ENCODE assay signal across 22 mouse cellular contexts in genomic region chr8:124014751-124015150, GRCm38 (mm10). TPM values are rescaled to one million over a fixed set of nuclear protein-coding genes. Genes with fewer than 3 reads are reported as not detected.
A peak's percentile ranks its signal among the peaks of the same experiment; 100 is the strongest.
DNase-seq lines count a peak whose midpoint lies in the region; ATAC-seq and TF ChIP-seq lines count a peak whose summit lies in the region.
"Had no signal": no experiment of that assay in that cellular context is flagged by ENCODE, and none has a peak within 500 bp of the region (broad histone marks: within the 10 kb centered on the region; RNA-seq: fewer than 3 reads in every experiment).

No protein-coding gene starts in this region.

- H3K27ac ChIP-seq in liver, adult 2 months (replicated peaks; ENCODE audit: insufficient read depth, low read depth, low read length): no peak overlapping the region
- peak overlapping the region; percentile 23; the same call in 1 of the 2 replicates for H3K27ac ChIP-seq in ES-E14 (ENCODE audit: insufficient read depth, low read depth, low read length, poor library complexity, severe bottlenecking)
- H3K27ac ChIP-seq in intestine, postnatal 0 days (ENCODE audit: low read depth, low read length): peak overlapping the region; percentile 68
- H3K27ac ChIP-seq in midbrain, embryonic 10.5 days (replicated peaks): no peak overlapping the region
- H3K27ac ChIP-seq: embryonic facial prominence, embryonic 13.5 days; forebrain, embryonic 13.5 days; gastrocnemius, adult 2 months; hindbrain, embryonic 15.5 days had no signal

- no peak overlapping the region for H3K9ac ChIP-seq in liver, adult 2 months (ENCODE audit: low read depth, low read length)
- H3K9ac ChIP-seq in ES-E14 (ENCODE audit: insufficient read depth, low read depth, low read length, poor library complexity, severe bottlenecking): no peak overlapping the region
- no peak overlapping the region for H3K9ac ChIP-seq in intestine, postnatal 0 days (ENCODE audit: low read depth, low read length)
- H3K9ac ChIP-seq: embryonic facial prominence, embryonic 13.5 days; forebrain, embryonic 13.5 days; heart, embryonic 12.5 days; hindbrain, embryonic 15.5 days had no signal

- ATAC-seq in intestine, postnatal 0 days: peak; percentile 68
- ATAC-seq: activated CD4-positive, CD25-positive, alpha-beta regulatory T cell, adult 4 months; forebrain, embryonic 13.5 days; Patski had no signal

- H3K36me3 ChIP-seq in liver, adult 2 months (ENCODE audit: control insufficient read depth, insufficient read depth, low read length): no peaks in the 10 kb centered on the region
- H3K36me3 ChIP-seq in ES-E14 (ENCODE audit: control insufficient read depth, insufficient read depth, low read length, poor library complexity, severe bottlenecking): peaks cover 10% of the 10 kb centered on the region
- H3K36me3 ChIP-seq in intestine, postnatal 0 days (ENCODE audit: control insufficient read depth, insufficient read depth): no peaks in the 10 kb centered on the region
- H3K36me3 ChIP-seq in midbrain, embryonic 10.5 days: peaks cover 8% of the 10 kb centered on the region; the same call in 1 of the 2 replicates
- H3K36me3 ChIP-seq: hindbrain, embryonic 15.5 days had no signal

- TF ChIP-seq POLR2A in liver, adult 2 months (IDR thresholded peaks at IDR 0.05; ENCODE audit: extremely low read depth, insufficient read depth, low read length): no peak

- TF ChIP-seq CTCF in liver, adult 2 months (IDR thresholded peaks at IDR 0.05; ENCODE audit: low read depth, low read length): no peak
- TF ChIP-seq CTCF in intestine, postnatal 0 days (IDR thresholded peaks at IDR 0.05; ENCODE audit: low read depth): no peak

- H3K4me2 ChIP-seq in intestine, postnatal 0 days (replicated peaks; ENCODE audit: low read depth): peak overlapping the region; percentile 32; the same call in 1 of the 2 replicates
- H3K4me2 ChIP-seq: embryonic facial prominence, embryonic 13.5 days; forebrain, embryonic 13.5 days; heart, embryonic 12.5 days; hindbrain, embryonic 15.5 days had no signal

- peaks cover 31% of the 10 kb centered on the region for H3K79me2 ChIP-seq in liver, adult 2 months (ENCODE audit: control insufficient read depth, insufficient read depth, low read length)

- H3K9me3 ChIP-seq in ES-E14 (ENCODE audit: control insufficient read depth, insufficient read depth, low read depth, low read length): no peaks in the 10 kb centered on the region
- H3K9me3 ChIP-seq in intestine, postnatal 0 days (ENCODE audit: control insufficient read depth): no peaks in the 10 kb centered on the region
- H3K9me3 ChIP-seq in midbrain, embryonic 10.5 days (replicated peaks): no peaks in the 10 kb centered on the region
- H3K9me3 ChIP-seq: embryonic facial prominence, embryonic 13.5 days; forebrain, embryonic 13.5 days; heart, embryonic 12.5 days; hindbrain, embryonic 15.5 days had no signal

- WGBS in liver, adult 2 months: 16% methylated on average over 3 of the region's 3 CpGs
- 31% methylated on average over 3 of the region's 3 CpGs for WGBS in intestine, postnatal 0 days
- WGBS in midbrain, embryonic 10.5 days: 92% methylated on average over 3 of the region's 3 CpGs

- DNase-seq in liver, adult 2 months (ENCODE audit: extremely low read depth, low read depth, low spot score): peak; percentile 23
- DNase-seq in liver (no peak), ES-E14 (ENCODE audit: low read depth, low spot score) (no peak)
- peak; percentile 44 for DNase-seq in yolk sac, embryonic 10.5 days (ENCODE audit: low spot score)
- DNase-seq in ovary, postnatal 10 days (ENCODE audit: low spot score): no peak
- no peak for DNase-seq in kidney, adult 11 months
- DNase-seq in midbrain, embryonic 10.5 days (ENCODE audit: low spot score): no peak
- DNase-seq: adrenal gland, postnatal 14 days; cerebellum, adult 18-20 months; cerebellum, adult 9-11 months; cerebellum, postnatal 36 days; gastrocnemius, adult 2 months; gastrocnemius, postnatal 25 days; heart, postnatal 36 days had no signal

- in situ Hi-C loops in ES-E14 (cut with MboI; ENCODE audit: low sequenced_read_pairs in 2 of 2, unreplicated experiment in 2 of 2): no loop called here

- no peak overlapping the region for H3K4me3 ChIP-seq in liver, adult 2 months (ENCODE audit: insufficient read depth, low read depth, low read length)
- no peak overlapping the region for H3K4me3 ChIP-seq in ES-E14 (ENCODE audit: insufficient read depth in 1 of 2, low read depth in 1 of 2, low read length in 2 of 2, poor library complexity in 1 of 2, severe bottlenecking in 1 of 2)
- no peak overlapping the region for H3K4me3 ChIP-seq in intestine, postnatal 0 days (ENCODE audit: low read depth, low read length)
- H3K4me3 ChIP-seq in midbrain, embryonic 10.5 days: no peak overlapping the region
- H3K4me3 ChIP-seq: embryonic facial prominence, embryonic 13.5 days; forebrain, embryonic 13.5 days; gastrocnemius, adult 2 months; heart, embryonic 12.5 days; hindbrain, embryonic 15.5 days had no signal

- peaks cover 6% of the 10 kb centered on the region for H3K4me1 ChIP-seq in liver, adult 2 months (ENCODE audit: control insufficient read depth, insufficient read depth, low read length)
- H3K4me1 ChIP-seq in ES-E14 (ENCODE audit: control insufficient read depth in 2 of 2, insufficient read depth in 2 of 2, low read length in 2 of 2, poor library complexity in 1 of 2): peaks cover 10 to 26% of the 10 kb centered on the region in 2 experiments; a peak in 3 of 4 replicates
- 0 out of 2 replicates have a peak, but pooled peaks cover 18% of the 10 kb centered on the region for H3K4me1 ChIP-seq in intestine, postnatal 0 days (replicated peaks; ENCODE audit: control insufficient read depth, insufficient read depth, low read length)
- peaks cover 16% of the 10 kb centered on the region for H3K4me1 ChIP-seq in midbrain, embryonic 10.5 days

- no peaks in the 10 kb centered on the region for H3K27me3 ChIP-seq in liver, adult 2 months (ENCODE audit: control insufficient read depth, insufficient read depth, low read length)
- H3K27me3 ChIP-seq in intestine, postnatal 0 days (replicated peaks; ENCODE audit: control insufficient read depth, insufficient read depth, low read length): no peaks in the 10 kb centered on the region
- H3K27me3 ChIP-seq in midbrain, embryonic 10.5 days (ENCODE audit: low read depth, poor library complexity, severe bottlenecking): no peaks in the 10 kb centered on the region
- H3K27me3 ChIP-seq: CH12.LX; embryonic facial prominence, embryonic 13.5 days; forebrain, embryonic 13.5 days; heart, embryonic 12.5 days; hindbrain, embryonic 15.5 days; Patski had no signal

TF ChIP-seq in ES-E14, 5 proteins besides CTCF, POLR2A, EP300 and RAD21:
- TF ChIP-seq HCFC1 (IDR thresholded peaks at IDR 0.05; ENCODE audit: borderline replicate concordance, insufficient read depth, low read length): no peak
- no peak for TF ChIP-seq MAFK (IDR thresholded peaks at IDR 0.05; ENCODE audit: insufficient read depth, low read depth, low read length)
- no peak for TF ChIP-seq ZNF384 (IDR thresholded peaks at IDR 0.05; ENCODE audit: low read depth, low read length)
- TF ChIP-seq CHD2 (IDR thresholded peaks at IDR 0.05; ENCODE audit: low read depth, low read length): no peak
- no peak for TF ChIP-seq ZC3H11A (IDR thresholded peaks at IDR 0.05; ENCODE audit: borderline replicate concordance, low read depth, low read length)

RNA-seq across cellular contexts. Expression of gene Taf5l, which starts 6.4 kb away (rescaled TPM):
- 9.0 and 10.8 TPM in 2 replicates for total RNA-seq in liver, adult 2 months (2014; rRNA removed)
- polyA plus RNA-seq in liver, adult 2 months (2012; rRNA removed): 13.3 and 16.0 TPM in 2 replicates
- total RNA-seq in ES-E14 (2012; rRNA removed): 95.4 and 104 TPM in 2 replicates
- polyA plus RNA-seq in intestine, postnatal 0 days (2015; fragmentation: Nextera tagmentation; extraction: Ambion mirVana): 18.6 and 18.8 TPM in 2 replicates
- 39.5 and 41.6 TPM in 2 replicates for polyA plus RNA-seq in midbrain, embryonic 10.5 days (2016; fragmentation: Nextera tagmentation; extraction: Ambion mirVana)

RNA-seq across cellular contexts. Expression of gene Urb2, which starts 6.6 kb away (rescaled TPM):
- total RNA-seq in liver, adult 2 months (2014; rRNA removed): 3.6 and 4.1 TPM in 2 replicates
- polyA plus RNA-seq in liver, adult 2 months (2012; rRNA removed): 1.8 and 2.7 TPM in 2 replicates
- total RNA-seq in ES-E14 (2012; rRNA removed): 80.0 and 81.8 TPM in 2 replicates
- 1.6 and 1.7 TPM in 2 replicates for polyA plus RNA-seq in intestine, postnatal 0 days (2015; fragmentation: Nextera tagmentation; extraction: Ambion mirVana)
- 6.7 and 7.1 TPM in 2 replicates for polyA plus RNA-seq in midbrain, embryonic 10.5 days (2016; fragmentation: Nextera tagmentation; extraction: Ambion mirVana)

RNA-seq across cellular contexts. Expression of gene Abcb10, which starts 31.8 kb away (rescaled TPM):
- total RNA-seq in liver, adult 2 months (2014; rRNA removed): 12.4 and 13.9 TPM in 2 replicates
- 13.6 and 13.7 TPM in 2 replicates for polyA plus RNA-seq in liver, adult 2 months (2012; rRNA removed)
- total RNA-seq in ES-E14 (2012; rRNA removed): 24.6 and 32.1 TPM in 2 replicates
- polyA plus RNA-seq in intestine, postnatal 0 days (2015; fragmentation: Nextera tagmentation; extraction: Ambion mirVana): 10.7 and 11.9 TPM in 2 replicates
- 18.5 and 19.3 TPM in 2 replicates for polyA plus RNA-seq in midbrain, embryonic 10.5 days (2016; fragmentation: Nextera tagmentation; extraction: Ambion mirVana)

Comparison
In these comparisons a context has a peak if more than half of its experiments do, and no peak if none do; other contexts are left out.
1. DNase-seq: peak in liver, adult 2 months (single experiment) and yolk sac, embryonic 10.5 days (single experiment); none in liver (single experiment), ES-E14 (single experiment), ovary, postnatal 10 days (single experiment), kidney, adult 11 months (single experiment) and midbrain, embryonic 10.5 days (single experiment).
2. H3K27ac ChIP-seq: peak in ES-E14 (single experiment) and intestine, postnatal 0 days (single experiment); none in liver, adult 2 months (single experiment) and midbrain, embryonic 10.5 days (single experiment).